Mouse (Mus musculus) liver, embryonic 15.5 days (tissue): ENCODE results near the gene 3830406C13Rik. TPM values are rescaled to one million over a fixed set of nuclear protein-coding genes. Genes with fewer than 3 reads are reported as not detected.

Source experiments
- polyA plus RNA-seq: library from polyadenylated mRNA; unstranded; fragments of >200 nt; fragmentation: Nextera tagmentation; extraction: Ambion mirVana; gene quantifications from 2 replicates; pipeline ENCODE4 v1.2.1, GENCODE M21; 2015

3830406C13Rik gene
- polyA plus RNA-seq, 1 experiment from 2014 or later, result 18.8 TPM

Other genes starting within 250 kb of the 3830406C13Rik start
- 0.03 and 0.10 TPM in 2 replicates for gene Gm49355, start 197 bp upstream of the 3830406C13Rik start, polyA plus RNA-seq
- 0.03 and 0.12 TPM in 2 replicates for gene Fezf2, start 64.0 kb downstream of the 3830406C13Rik start, polyA plus RNA-seq